Mouse (Mus musculus) left cerebral cortex, postnatal 25 days (tissue): Measurements from ENCODE around the gene Dnajc8. TPM values are rescaled to one million over a fixed set of nuclear protein-coding genes. Genes with fewer than 3 reads are reported as not detected.

ENCODE experiments used
- DNase-seq, 2 experiments: peaks; one replicate each; pipeline ENCODE4 v3.0.0; 2022; ENCODE audit warnings: low spot score in 2 of 2, mixed read lengths in 1 of 2
- intact Hi-C: fragments of 180-260 bp; cut with DNase I; formaldehyde crosslinking; loops from one replicate; pipeline ENCODE4 v1.15.1; 2025
- total RNA-seq, 2 experiments: library from RNA; stranded (reverse); gene quantifications; 2 replicates each; pipeline ENCODE4 v1.2.3; 2021

Gene Dnajc8
- total RNA-seq, 2 experiments from 2014 or later = 83.9 to 93.1 TPM

- intact Hi-C loops = loop anchor here (2.0 to 10.0 kb wide), 3 partner anchors 91 to 209 kb away; partner anchors contain the start of genes Phactr4, Rab42 and Rcc1
- DNase-seq = no peak
These were observed 21.7 kb upstream of the Dnajc8 start for GRCm38 (mm10) chr4:132513395-132514273.

DNA sequence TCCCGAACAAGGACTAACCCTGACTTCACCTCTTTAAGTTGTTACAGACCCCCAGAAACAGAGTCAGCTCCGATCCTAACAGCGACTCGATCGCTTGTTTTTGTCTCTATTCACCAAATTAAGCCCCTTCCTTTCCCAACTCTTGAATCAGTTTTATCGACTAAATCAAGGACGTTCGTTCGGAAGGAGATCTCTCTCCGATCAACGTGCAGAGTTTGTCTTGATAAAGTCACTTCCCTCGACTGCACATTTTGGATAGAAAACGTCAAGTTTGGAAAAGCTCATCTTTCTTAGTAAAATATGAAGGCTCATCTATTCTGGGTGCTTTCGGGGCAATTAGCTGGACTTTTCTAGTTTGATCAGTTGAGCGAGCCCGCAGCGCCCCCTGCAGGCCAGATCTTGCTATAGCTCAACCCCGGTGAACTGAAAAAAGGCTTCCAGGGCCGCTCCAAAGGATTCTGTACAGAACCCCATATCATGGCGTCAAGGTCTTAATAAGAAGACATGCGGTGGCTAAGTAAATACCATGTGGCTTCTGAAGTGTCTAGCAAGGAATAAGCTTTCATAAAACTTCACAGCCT is 20.7 kb upstream of the Dnajc8 start:
- DNase-seq = peak; percentile 80 to 85
- intact Hi-C loops = loop anchor here (2.0 to 10.0 kb wide), 3 partner anchors 92 to 210 kb away; partner anchors contain the start of genes Phactr4, Rab42 and Rcc1

DNA sequence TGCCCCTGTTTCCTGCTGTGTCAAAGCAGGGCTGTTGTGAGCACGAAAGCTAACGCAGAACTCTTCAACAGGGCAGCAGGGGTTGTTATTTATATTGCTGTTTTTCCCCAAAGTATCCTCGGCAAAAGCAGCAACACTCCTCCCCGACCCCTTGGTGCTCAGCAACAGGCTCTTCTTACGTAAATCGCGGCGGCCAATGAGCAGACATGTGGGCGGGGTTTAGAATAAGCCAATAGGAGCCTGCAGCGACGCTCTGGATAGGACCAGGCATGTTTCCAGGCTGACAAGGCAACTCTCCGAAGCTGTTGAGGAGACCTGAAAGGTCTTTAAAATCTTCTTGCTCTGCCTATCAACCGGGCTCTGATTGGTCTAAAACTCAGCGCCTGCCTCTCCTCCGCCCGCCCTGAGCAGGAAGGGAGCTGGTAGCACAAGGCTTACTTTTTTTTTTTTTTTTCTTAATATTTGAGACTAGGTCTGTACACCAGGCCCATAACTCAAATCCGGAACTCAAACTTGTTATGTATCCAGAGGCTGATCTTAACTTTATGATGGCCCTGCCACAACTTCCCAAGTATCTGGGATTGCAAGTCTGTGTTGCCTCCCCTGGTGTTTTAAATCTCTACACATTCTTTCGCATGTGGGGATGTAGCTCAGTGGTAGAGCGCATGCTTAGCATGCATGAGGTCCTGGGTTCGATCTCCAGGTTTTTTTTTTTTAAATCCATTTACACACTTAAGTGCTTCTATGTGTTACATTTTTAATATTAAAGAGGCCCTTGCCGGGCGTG is 19.8 kb upstream of the Dnajc8 start:
- intact Hi-C loops = loop anchor here (2.0 to 10.0 kb wide), 2 partner anchors 93 to 211 kb away; partner anchors contain the start of genes Phactr4 and Rab42
- DNase-seq = peak; percentile 92 to 98

- intact Hi-C loops = loop anchor here (10.0 kb wide), 1 partner anchor 213 kb away; the partner anchor contains the start of gene Rab42
- DNase-seq = no peak
These were observed 17.3 kb upstream of the Dnajc8 start for GRCm38 (mm10) chr4:132518066-132518465.

GRCm38 (mm10) chr4:132519188-132519587 is 16.2 kb upstream of the Dnajc8 start:
- intact Hi-C loops = loop anchor here (10.0 kb wide), 1 partner anchor 214 kb away; the partner anchor contains the start of gene Rab42
- no peak for DNase-seq

DNA sequence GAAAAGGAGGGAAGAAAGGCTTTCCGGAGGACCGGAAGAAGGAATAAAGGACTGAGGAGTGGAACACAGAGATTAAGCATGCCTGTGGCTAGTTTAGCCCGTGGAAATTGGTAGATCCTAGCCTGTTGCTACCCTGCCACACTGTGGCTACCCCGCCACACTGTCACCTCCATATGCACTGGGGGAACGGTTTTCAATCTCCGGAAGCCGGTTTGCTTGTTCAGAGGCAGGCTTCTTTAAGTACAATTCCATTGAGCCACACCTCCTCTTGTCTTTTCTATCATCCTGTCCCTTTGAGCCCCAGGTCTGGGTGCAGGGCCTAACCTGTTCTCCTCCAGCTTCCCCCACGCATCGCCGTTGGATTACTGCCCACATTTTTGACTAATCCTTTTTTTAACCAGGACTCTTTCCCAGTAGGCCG is 11.0 kb upstream of the Dnajc8 start:
- intact Hi-C loops = no loop called here
- no peak for DNase-seq

DNA sequence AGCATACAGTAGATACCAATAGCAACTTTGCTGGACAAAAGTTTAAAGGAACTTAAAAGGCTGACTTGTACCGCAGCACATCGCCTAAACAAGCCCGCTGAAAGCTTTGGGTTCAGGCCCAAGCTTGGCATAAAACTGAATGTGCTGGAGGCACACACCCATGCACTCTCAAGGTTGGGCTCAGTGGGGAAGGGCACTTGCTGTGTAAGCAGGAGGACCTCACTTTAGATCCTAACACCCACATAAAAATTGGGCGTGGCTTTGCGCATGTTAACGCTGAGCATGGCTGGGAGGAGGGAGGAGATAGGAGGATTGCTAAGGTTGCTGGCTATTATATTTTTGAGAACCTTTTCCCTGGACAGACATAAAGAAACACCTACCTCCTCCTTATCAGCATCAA is 10.5 kb upstream of the Dnajc8 start:
- intact Hi-C loops = no loop called here
- DNase-seq = no peak

DNA sequence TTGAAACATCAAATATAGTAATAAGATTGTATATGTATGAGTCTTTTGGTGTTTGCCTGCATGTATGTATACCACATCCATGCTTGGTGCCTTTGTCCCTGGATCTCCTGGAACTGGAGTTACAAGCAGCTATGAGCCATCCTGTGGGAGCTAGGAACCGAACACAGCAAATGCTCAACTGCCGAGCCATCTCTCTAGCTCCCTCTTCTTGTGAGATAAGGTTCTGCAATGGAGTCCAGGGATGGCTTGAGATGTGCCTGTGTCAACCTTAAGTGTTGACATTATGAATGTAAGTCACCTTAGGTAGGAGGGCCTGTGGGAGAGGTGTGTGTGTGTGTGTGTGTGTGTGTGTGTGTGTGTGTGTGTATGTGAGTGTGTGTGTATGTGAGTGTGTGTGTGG is 8.7 kb upstream of the Dnajc8 start:
- no peak for DNase-seq

GRCm38 (mm10) chr4:132527917-132528522 is 7.3 kb upstream of the Dnajc8 start:
- no peak for DNase-seq
- intact Hi-C loops = no loop called here

More for the DNA sequence above, 8.7 kb upstream of the Dnajc8 start:
- intact Hi-C loops = no loop called here

GRCm38 (mm10) chr4:132529344-132529743 is 6.0 kb upstream of the Dnajc8 start:
- DNase-seq = no peak
- intact Hi-C loops = no loop called here

DNA sequence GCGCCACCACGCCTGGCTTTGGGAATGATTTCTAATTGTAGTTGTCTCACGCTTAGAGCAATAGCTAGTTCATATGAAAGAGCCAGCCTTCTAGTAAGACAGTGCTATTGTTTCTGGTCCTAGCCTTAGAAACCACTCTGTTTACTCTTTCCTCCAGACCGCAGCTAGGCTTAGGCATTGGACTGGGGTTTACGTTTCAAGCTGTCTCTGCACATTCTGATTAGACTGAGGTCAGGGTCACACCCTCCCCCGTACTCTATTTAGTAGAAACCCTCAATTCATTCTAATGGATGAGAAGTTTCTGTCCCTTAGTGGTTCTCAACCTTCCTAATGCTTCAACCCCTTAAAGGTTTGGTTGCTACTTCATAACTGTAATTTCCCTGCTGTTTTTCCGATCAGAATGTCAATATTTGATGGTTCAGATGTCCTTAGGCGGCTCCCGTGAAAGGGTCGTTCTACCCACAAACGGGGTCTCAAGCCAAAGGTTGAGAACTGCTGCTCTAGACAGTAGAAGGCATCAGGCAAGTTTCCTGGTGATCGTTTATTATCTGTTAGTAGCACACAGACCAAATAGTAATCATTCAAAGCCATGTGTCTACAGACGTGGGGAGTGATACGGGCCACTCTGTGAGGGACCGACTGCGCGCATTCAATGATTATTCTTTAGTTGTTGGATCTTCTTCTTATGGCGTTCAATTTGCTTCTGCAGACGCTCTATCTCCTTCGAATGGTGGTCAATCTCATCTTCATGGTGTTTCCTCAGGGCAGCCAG is 5.1 kb upstream of the Dnajc8 start:
- intact Hi-C loops = loop anchor here (10.0 kb wide), 1 partner anchor 375 kb away; no protein-coding TSS in a partner anchor
- DNase-seq = no peak

GRCm38 (mm10) chr4:132532496-132532895 is 2.9 kb upstream of the Dnajc8 start:
- intact Hi-C loops = loop anchor here (10.0 kb wide), 1 partner anchor 372 kb away; no protein-coding TSS in a partner anchor
- no peak for DNase-seq

DNA sequence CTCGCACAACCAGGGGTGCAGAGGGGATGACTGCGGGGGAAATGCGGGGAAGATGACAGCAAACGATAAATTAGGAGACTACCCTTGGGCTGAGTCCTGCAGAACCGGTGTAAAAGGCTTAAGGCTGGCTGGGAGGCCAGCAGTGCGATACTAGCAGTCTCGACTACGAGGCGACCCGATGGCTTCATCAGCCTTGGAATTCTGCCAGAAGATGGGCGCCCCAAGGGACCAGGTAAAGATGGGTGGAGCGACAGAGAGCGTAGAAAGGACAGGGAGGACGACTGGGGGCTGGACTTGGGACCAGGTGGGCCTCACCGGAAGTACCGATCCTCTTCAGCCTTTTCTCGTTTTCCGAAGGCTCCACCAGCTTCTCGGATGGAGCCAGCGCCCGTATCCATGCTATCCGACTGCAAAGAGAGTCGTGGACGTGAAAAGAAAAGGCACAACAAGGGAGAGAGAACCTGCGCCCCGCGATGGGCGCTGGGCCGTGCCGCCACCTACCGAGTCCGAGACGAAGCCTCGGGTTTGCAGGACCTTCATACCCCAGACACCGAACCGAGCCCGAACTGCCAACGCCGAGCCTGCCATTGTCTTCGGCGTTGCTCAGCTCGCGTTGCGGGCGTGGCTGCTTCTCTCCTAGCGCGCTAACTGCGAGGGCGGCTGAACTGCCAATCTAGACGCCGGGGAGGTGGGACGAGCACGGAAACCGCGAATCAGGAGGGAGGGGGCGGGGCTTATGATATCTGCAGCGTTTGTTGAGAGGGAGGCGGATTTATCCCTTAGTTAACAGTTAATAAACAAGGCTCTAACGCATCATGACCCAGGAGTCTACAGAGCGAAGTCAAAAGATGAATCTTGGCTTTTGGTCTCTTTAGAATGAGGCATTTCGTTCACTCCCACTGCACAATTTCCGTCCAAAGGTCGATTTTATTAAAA is 2.1 kb upstream of the Dnajc8 start, which contains the start of gene Atpif1:
TSS of gene Atpif1 (minus strand) at position 679 of the 936 bp plus-strand sequence.
- peak; percentile 89 to 93 for DNase-seq
- intact Hi-C loops = loop anchor here (10.0 kb wide), 1 partner anchor 372 kb away; no protein-coding TSS in a partner anchor

- DNase-seq = peak in 1 of 2 experiments; percentile 41
- intact Hi-C loops = loop anchor here (10.0 kb wide), 1 partner anchor 365 kb away; no protein-coding TSS in a partner anchor
These were observed 4.1 kb downstream of the Dnajc8 start for GRCm38 (mm10) chr4:132539481-132539880.

- no peak for DNase-seq
- intact Hi-C loops = no loop called here
These were observed 6.1 kb downstream of the Dnajc8 start for GRCm38 (mm10) chr4:132541413-132541812.

DNA sequence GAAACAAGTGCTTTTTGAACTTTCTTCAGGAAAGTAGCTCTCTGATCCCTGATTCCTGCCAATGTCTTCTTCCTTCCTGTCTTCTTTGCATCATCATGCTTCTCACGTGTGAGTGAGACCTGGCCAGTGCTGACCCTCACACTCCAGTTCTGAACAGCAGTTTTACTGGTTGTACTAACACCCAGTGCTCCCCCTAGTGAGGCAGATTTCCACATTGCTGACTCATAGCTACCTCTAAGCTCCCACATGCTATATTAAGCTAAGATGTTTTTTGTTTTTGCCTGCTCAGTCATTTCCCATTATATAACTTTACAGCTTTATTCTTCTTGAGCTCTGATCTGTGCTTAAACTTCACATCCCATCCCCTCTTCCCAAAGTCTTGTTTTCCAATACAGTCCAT is 7.4 kb downstream of the Dnajc8 start:
- peak in 1 of 2 experiments; percentile 74 for DNase-seq
- intact Hi-C loops = no loop called here

- intact Hi-C loops = loop anchor here (1.0 to 2.0 kb wide), 2 partner anchors 91 to 131 kb away; no protein-coding TSS in a partner anchor
- DNase-seq = peak; percentile 68 to 77
These were observed 10.5 kb downstream of the Dnajc8 start for GRCm38 (mm10) chr4:132545851-132546250.
